Mouse (Mus musculus): ENCODE measurements around the gene Ndufv3.

DNA sequence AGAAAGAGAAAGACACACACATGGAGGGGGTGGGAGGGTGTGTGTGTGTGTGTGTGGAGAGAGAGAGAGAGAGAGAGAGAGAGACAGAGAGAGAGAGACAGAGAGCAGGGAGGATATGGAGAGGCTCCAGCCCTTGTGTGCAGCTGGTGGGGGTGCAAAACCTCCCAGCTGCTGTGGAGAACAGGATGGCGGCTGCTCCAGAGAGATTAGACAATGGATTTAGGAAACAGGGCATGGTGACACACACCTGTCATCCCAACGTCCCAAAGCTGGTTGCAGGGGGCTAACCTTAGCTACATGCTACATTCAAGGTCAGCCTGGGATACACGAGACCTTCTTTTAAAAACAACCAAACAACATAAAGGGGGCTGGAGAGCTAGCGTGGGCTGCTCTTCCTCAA, 36.3 kb downstream of the Ndufv3 start:
- TF ChIP-seq CTCF (conservative IDR thresholded peaks at IDR 0.05; ENCODE audit: low read length) (no peak), POU5F1 (IDR thresholded peaks at IDR 0.05; ENCODE audit: borderline replicate concordance, low read length) (no peak)

Data from E14TG2a.4 (cell line).